Mouse (Mus musculus) T-helper 17 cell (primary cell): ENCODE data around the gene Evpl.

ENCODE experiments used
- in situ Hi-C, 2 experiments: fragments of 300-600 bp; cut with MboI, MseI; formaldehyde crosslinking; loops; 1 replicate in 1 of 2; 2 replicates in 1 of 2; pipeline ENCODE4 v1.15.1; 2025; ENCODE audit warnings: high pct_unique_total_duplicates in 2 of 2

Gene Evpl

DNA sequence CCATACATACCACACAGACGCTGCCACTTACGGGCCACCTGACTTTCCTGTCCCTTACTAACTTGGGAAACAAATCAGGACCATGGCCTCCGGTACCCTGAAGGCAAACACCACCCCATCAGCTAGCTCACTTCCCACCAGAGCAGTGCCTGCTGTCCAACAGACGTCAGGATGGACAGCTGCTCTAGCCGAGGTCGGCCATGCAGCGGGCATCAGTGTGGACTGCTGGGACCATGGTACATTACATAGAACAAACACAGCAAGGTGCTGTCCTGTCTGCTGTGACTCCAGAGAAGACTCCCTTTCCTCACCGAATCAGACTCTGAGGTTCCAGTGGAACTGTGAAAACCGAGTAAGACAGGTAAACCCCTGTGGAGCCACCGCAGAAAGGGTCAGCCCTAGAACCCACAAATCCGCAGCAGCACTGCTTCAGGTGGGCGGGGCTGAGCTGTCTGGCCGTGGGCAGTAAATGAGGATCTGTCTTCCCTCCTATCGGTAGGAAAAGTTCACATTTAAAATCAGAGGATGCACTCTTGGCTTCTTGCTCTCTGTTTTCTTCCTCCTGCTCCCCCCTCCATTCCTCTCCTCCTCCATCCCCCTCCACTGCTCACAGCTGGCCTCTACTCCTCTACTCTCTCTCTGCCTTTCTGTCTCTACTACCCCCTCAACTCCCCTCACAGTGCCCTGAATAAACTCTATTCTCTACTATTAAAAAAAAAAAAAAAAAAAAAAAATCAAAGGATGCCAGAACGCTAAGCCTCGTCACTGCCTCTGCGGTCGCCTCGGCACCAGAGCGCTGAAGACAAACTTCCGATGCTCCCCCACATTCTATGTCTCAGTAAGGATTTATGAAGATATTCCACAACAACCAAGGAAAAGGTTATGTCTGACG is 17.5 kb upstream of the Evpl start:
- in situ Hi-C loops, result no loop called here

DNA sequence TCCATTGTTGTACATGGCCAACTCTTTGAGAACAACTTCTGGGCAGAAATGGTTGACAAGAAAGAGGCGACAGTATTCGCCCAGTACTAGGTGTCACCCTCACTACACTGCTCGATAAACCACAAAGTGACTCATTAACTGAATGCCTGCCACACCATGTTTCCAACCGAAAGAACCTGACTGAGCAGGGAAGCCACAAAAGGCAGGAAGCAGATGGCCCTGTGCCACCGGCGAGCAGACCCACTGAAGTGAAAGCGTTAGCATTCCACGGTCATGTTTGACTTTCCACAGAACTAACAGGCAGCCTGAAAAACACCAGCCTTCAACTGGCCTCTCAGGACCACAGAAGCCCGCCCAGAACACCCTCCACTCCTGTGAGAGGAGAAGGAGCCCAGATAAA is 16.8 kb upstream of the Evpl start:
- in situ Hi-C loops, result no loop called here

DNA sequence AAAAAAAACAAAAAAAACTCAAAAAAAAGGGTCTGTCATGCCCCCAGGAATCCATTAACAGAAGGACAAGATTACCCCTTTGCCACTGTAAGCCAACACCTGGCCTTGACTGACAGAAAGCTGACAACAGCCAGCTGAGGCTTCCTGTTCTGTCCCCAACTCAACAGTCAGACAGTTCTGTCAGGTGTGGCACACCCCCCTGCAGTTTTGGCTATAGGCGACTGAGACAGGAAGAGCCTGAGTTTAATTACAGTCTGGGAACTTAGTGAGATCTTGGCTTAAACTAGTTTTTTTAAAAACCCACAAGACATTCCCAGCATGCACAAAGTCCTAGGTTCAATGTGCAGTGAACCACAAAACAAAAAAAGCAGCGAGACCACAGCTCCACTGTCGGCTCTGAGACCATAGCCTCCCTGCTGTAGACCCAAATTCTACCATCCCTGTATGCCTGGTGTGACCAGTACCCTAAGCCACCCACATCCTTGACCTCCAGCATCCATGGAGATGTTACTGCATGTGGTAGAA is 15.3 kb upstream of the Evpl start:
- in situ Hi-C loops, result no loop called here

DNA sequence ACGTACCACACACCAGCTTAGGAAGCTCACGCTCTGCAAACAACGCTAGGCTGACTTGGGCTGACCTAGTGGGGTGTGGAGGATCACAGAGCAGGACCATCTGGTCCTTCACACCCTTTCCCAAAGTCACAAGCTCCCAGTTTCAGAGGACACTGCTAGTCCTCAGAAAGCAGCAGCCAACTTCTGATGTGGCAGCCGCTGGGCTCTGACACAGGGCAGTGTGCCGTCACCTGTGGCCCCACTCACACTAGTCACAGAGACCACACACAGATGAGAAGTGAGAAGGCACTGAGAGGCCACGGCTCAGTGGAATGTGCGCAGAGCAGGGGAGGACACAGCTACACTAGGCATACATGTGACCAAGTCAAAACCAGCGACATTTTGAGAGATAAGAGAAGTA is 13.0 kb upstream of the Evpl start:
- in situ Hi-C loops, result no loop called here

DNA sequence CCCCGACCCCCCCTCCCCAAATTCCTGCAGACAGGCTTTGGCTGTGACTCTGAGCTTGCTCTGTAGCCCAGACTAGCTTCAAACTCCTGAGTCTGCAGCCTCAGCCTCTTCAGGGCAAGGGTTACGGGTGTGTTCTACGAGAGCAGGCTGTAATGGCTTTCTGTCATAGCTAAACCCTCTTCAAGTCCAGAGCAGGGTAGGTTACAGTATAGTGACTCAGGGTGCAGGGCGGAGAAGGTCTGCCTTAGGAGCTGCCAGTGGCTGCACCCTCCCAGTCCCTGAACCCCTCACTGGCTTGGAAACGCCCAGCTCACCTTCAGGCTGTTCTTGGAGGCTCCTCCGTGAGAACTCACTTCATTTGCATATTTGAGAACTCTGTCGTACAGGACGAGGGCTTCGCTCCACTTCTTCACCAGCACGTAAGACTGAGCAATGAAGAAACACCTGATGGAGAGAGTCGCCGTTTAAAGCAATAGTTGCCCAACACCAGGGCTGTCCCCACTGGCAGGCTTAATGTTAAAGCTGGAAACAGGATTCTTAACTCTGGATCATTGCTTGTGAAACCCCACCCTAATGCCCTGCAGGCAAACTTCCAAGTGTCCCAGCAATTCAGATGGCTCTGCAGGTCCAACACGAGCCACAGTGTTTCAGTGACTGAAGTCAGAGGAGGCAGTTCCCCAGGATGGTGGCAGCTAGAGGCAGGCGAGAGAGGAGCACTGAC is 9.8 kb upstream of the Evpl start:
- in situ Hi-C loops, result no loop called here

DNA sequence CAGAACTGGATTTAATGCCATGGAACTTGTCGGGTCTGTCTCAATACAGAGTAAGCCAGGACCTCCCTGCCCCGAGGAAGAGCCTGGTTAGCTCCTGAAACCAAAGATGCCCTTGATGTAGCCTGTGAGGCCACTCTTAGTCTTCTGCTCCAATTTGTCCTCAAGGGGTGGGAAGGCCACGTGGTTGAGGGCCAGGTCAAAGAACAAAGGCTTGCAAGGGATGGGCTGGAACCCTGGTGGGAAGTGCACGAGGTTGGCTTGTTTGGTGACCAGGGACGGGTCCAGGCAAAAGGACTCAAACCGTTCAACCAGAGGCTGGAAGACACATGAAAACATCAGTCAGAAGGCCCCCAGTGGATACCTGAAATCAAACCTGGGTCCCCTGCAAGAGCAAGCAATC is 7.7 kb upstream of the Evpl start:
- in situ Hi-C loops, result no loop called here

DNA sequence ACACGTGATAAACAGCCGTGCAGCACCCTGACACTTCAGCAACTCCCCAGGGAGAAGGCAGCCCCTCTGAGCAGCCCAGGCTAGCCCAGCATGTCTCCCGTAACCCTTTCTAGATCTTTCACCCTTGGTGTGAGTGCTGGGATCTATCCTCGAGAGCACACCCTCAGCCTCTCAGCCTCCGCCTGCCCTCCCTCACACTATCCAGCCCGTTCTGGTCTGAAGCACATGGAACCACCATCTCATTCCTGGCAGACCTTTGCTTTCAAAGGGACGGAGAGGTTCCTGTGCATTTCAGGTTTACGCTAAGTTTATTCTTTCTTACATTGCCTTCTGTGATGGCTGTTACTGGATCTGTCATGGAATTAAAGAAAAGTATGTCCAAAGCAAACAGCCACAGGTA is 6.7 kb upstream of the Evpl start:
- in situ Hi-C loops, result no loop called here

DNA sequence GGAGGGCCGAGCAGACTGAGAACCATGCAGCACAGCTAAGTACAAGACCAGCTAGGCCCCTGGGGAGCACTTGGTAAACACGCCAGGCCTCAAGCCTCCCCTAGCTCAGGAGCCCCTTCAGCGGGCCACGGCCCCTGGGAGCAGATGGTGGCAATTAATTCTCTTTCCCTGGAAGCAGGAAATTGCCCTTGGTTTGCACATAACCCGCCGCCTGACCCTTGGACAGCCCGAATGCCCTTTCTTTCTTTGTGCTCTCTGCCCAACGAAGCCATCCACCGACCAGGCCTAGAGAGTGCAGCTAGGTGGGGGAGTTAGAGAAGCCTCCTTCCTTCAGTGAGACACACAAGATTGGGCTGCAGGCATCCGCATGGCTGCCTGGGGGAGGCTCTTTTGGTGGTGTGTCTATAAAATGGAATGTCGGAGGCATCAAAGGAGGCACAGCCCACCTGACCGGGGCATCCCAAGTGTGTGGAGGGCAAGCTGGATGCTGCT is 3.9 kb upstream of the Evpl start:
- in situ Hi-C loops, result no loop called here

DNA sequence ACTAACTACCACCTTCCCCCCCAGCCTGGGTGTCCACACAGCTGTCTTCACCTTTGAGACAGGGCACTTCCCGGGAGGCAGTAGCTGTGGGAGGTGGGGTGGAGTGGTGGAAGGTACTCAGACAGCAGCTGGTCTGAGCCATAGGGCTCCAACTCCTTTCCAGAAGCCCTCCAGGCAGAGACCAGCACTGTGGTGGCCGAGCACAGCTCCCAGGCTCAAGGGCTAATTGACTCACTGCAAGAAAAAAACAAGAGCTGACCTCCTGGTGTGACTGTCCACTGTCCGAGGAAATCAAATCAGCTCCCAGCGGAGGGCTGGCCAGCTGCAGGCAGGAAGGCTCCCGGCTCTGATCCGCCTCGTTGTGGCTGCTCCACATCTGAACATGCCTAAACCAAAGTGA is 1.9 kb upstream of the Evpl start:
- in situ Hi-C loops, result no loop called here

DNA sequence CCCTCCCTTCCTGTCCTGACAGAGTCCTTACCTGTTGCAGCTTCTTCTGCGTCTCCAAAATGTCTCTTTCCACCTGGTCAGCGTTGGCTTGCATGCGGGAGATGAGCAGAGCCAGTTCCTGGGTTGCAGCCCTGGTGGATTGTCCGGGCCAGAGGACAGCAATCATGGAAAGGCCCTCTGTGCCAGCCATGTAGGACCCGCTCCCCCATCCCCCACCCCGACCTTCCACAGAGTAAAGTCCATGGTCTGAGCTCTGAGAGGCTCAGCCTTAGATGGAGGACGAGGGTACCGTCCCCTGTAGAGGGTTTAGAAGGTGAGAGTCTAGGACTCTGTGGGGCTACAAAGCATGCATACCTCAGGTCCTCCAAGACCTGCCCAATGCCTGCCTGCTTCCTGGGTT is 3.0 kb downstream of the Evpl start:
- in situ Hi-C loops, result no loop called here

DNA sequence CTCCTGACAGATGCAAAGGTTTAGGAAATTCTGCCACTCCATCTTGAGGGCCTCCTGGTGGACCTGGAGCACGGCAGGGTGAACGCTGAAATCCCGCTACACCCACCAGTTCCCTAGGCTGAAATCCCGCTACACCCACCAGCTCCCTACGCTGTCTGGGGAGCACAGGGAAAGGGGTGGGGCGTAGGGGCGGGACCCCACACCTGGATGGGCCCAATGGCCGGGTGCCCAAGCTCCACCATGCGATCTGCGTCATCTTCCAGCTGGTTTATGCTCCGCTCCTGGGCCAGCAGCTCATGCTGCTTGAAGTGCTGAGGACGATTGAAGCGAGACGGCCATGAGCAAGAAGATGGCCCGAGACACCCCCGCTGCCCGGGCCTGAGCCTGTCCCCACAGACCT is 5.5 kb downstream of the Evpl start:
- in situ Hi-C loops, result no loop called here

DNA sequence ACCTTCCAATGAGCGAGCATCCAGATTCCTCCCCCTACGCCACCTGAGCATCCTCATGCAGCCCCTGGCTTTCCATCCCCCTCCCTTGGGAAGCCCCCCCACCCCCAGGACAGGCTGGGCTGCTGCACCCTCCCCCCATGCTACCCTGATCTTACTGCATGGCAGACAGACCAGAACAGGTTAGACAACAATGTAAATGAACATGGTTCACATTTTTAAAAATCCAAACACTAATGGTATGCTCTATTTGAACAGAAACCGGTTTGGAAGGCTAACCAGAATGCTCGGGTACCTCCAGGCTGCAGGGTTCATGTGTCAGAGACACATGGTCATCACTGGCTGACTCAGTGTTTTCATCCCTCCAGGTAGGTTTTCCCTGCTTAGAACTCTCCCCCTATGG is 9.2 kb downstream of the Evpl start:
- in situ Hi-C loops, result no loop called here

DNA sequence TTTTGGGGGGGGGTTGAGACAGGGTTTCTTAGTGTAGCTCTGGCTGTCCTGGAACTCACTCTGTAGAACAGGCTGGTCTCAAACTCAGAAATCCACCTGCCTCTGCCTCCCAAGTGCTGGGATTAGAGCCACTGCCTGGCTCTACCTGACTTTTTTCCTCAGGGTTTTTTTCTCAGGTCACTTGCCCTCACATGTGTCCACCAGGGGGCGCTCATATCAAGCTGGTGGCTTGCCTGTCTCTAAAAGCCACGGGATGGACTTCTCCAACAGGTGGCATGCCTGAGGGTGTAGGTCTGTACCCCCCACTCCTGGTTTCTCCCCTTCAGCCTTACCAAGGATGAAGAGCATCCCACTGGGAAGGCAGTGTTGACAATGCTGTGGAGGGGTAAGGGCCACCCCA is 11.5 kb downstream of the Evpl start:
- in situ Hi-C loops, result no loop called here

DNA sequence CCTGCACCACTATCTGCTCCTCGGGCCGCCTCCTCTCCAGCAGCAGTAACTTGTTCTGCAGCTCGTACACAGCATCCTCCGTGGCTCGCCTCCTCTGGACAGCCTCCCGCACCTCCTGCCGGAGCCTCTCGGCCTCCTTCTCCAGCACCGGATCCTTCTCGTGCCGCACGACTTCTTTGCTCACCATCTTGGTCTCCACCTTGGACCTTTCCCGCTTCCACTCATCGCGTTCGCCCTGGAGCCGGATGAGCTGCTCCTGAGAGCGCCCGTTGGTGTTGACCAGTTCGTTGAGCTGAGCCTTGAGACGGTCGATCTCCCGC is 15.2 kb downstream of the Evpl start:
- in situ Hi-C loops, result loop anchor here (5.0 kb wide), 2 partner anchors 75 to 235 kb away; no protein-coding TSS in a partner anchor

DNA sequence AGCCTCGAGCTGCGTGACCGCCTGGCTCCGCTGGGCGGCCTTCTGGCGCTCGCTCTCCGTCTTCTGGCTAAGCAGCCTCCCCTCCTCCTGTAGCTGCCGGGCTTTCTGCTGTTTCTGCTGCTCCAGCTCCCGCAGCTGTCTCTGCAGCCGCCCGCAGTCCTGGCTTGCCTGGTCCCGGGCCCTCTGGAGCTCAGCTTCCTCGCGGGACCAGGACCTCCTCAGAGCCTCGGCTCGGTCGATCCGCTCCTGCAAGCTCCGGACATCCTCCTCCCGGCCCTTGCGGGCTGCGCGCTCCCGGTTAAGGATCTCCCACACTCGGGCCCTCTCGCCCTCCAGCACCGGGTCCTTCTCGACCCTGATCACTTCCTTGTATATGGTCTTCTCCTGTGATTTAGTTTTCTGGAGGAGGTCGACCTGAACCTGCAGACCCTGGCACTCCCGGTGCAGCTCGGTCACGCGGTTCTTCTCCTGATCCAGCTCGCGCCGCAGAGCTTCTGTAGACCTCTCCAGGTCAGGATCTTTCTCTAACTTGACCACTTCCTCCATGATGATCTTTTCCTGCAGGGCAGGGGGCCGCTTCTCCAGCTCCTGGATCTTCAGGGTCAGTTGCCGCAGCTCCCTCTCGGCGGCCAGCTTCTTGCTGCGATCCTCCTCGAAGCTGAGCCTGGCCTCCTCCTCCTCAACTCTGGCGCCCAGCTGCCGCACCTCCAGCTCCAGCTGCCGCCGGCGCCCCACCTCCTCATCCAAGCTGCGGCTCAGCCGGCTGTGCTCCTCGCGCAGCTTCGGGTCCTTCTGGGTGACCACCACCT is 15.7 kb downstream of the Evpl start:
- in situ Hi-C loops, result loop anchor here (5.0 kb wide), 2 partner anchors 75 to 235 kb away; no protein-coding TSS in a partner anchor

DNA sequence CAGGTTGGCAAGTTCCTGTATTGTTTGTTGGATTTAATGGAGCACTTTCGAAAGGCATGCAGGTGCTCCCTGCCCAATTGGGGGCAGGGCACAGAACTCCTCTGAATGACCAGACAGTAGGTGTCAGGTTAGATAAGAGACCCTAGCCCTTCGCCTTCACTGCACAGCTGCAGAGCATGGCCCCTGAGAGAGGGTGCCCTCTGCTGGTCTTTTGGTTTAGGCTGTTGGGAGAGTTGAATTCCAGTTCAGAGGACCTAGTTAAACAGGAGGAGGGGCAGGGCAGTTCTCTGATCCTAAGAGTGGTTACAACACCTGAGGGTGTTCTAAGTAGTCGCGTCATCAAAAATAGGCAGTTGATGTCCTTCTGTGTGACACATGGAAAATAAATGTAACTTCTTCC is 18.0 kb downstream of the Evpl start:
- in situ Hi-C loops, result loop anchor here (5.0 kb wide), 2 partner anchors 77 to 237 kb away; no protein-coding TSS in a partner anchor

DNA sequence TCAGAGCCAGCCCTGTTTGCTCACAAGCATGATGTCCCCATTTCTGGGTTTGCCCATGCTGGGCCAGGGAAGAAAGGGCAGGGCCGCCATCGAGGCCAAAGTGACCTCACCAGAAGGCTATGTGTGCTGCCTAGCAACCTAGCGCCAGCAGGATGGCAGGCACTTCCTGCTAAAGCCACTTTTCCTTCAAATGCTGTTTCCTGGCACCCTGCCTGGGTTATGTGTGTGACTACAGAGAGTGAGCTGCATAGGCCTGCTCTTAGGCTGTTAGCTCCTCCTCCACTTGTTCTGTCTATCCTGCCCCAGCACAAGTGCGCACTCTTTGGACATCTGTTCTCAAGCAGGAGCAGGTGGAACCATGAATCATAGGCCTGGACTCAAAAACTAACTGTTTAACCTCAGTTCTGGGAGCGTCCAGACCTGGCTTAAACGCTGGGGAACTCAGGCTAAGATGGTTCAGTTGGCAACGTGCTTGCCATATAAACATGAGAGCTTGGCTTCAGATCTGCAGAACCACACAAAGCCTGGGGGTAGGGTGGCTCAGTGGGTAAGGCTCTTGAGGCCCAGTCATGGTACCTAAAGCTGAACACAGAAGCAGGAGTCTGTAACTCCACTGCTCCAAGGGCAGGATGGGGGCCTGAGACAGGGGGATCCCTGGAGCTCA is 19.0 kb downstream of the Evpl start:
- in situ Hi-C loops, result no loop called here

DNA sequence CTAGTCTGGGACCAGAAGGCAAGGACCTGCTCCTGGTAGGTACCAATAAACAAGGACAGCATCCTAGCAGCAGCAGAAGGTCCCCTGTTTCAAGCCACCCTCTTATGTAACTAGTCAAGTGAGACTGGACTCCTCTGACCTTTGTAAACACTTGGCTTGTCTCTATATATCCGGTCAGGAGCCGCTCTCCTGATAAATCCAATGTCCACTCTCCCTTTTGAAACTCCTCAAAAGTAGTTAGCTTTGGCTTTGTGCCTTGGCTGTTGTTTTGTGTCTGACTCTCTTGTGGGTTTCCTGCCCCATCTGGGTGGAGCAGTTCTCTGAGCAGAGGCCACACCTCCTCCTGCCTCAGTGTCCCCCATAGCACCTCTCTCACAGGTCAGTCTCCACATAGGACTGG is 19.6 kb downstream of the Evpl start:
- in situ Hi-C loops, result no loop called here

DNA sequence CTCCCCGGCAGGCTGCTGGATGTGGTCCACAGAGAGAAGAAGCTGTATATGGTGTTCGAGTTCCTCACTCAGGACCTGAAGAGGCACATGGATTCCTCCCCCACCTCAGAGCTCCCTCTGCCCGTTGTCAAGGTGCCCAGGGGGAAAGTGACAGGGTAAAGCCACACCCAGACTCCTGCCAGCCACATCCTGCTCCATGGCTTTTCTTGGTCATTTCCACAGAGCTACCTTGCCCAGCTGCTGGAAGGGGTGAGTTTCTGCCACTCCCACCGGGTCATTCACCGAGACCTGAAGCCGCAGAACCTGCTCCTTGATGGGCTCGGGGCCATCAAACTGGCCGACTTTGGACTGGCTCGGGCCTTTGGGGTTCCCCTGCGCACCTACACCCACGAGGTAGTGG is 21.3 kb downstream of the Evpl start:
- in situ Hi-C loops, result no loop called here

DNA sequence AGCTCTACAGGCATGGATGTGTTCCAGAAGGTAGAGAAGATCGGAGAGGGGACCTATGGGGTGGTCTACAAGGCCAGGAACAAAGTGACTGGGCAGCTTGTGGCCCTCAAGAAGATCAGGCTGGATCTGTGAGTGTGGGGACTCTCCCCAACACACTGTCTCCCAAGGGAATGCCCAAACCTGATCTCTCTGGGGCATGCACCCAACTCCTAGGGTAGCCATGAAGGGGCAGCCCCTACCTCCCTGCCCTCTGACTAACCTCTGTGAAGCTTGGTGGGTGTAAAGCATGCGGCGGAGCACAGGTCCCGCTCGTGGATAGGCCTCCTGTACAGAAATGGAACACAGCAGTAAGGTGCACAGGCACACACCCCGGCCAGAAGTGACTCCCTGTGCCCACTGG is 21.9 kb downstream of the Evpl start:
- in situ Hi-C loops, result no loop called here

DNA sequence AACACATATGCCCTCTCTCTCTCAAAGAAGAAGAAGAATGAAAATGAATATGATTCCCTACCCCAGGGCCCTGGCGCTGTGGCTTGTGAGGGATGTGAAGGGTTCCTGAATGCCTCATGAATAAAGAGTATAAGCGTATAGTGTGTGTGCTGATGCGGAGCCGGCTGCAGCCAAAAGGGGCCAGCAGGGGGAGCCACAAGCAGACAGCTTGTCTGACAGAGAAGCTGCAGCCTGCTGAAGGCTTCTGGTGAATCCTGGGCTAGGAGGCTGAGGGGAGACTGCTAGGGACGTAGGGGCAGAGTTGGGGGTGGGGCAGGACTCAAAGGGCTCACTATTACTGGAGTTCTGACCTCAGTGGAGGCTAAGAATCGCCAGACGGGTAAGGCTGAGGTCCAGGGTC is 22.7 kb downstream of the Evpl start:
- in situ Hi-C loops, result no loop called here
